Mouse (Mus musculus): ENCODE results near the gene Fkbp7. TPM values are rescaled to one million over a fixed set of nuclear protein-coding genes. Genes with fewer than 3 reads are reported as not detected.
A peak's percentile ranks its signal among the peaks of the same experiment; 100 is the strongest.

Gene Fkbp7
- polyA plus RNA-seq, 1 experiment from 2014 or later, result 4.0 TPM

DNA sequence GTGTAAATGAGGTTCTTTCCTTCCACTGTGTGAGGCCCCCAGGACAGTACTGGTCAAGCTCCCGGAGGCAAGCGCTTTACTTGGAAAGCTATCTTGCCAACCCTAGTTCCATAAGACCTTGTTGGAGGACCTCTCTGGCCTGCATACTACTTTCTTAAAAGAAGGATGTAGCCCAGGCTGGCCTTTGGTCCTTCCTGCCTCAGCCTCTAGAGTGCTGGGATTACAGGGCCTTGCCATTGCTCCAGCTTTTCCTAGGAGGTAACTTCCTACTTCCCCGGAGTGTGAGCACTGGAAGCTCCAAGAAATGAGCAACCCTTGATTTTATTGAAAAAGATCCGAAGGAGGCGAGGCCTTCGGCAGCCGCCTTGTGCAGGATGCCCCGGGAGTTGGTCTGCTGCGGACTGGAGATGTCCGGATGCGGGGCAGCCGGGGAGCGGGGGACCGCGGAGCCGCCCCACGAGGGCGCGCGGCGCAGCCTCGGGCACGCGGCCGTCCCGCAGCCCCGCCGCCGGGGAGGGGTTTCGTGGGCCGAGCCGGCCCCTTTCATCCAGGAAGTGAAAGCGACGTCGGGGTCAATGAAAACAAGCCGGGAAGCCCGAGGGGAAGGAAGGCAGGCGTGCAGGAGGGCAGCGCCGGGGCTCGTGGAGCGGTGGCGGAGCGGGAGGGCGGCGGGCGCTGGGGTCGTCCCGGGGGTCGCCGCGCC lies 2.0 kb upstream of the Fkbp7 start, which contains the start of gene Plekha3:
TSS of gene Plekha3 (plus strand) at position 557 of the 703 bp plus-strand sequence.
- Histone ChIP-seq H3K36me3 (ENCODE audit: control insufficient read depth, insufficient read depth) (no peaks in the 10 kb centered on the region), H3K4me2 (ENCODE audit: low read depth, low read length) (peak within 1 kb of the TSS; percentile 80), H3K27ac (ENCODE audit: low read length) (peak within 1 kb of the TSS; percentile 53), H3K4me1 (ENCODE audit: control insufficient read depth, low read depth, low read length) (peaks cover 26% of the 10 kb centered on the region), H3K9ac (ENCODE audit: low read depth, low read length) (peak within 1 kb of the TSS; percentile 78), H3K4me3 (ENCODE audit: low read depth, low read length) (peak within 1 kb of the TSS; percentile 82), H3K27me3 (ENCODE audit: control insufficient read depth, insufficient read depth, low read depth, low read length) (no peaks in the 10 kb centered on the region), H3K9me3 (replicated peaks; ENCODE audit: control insufficient read depth, low read length) (no peaks in the 10 kb centered on the region)
- 4% methylated on average over 47 of the region's 52 CpGs for WGBS (ENCODE audit: insufficient replicate concordance)
- ATAC-seq (ENCODE audit: low read depth), result peak; percentile 74

DNA sequence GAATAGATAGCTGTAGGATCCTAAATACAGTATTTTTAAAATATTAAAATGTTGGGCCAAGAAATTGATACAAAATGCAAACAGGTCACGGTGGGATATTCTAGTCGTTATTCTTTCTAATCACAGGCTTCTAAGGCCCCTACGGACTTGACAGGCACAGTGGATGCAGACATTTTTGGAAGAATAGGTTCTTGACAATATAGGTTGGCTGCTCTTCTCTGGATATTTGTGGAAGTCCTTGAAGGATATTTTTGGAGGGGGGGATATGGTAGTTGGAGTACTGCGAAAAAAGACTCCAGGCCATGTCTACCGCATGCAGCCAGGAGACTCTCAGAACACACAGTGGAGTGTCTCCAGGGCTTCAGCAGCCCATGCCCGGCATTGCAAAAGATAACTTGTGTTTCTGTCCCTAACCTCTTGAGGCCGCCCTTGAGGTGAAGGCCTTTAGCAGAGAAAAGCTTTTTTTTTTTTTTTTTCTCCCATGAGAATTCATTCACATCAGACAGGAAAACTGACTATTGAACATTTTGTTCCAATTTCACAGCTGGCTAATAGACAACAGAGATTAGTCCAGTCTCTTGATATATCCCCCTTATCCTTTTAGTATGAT lies 661 bp upstream of the Fkbp7 start:
- H3K9ac ChIP-seq (ENCODE audit: low read depth, low read length), result no peak overlapping the region
- whole genome bisulfite sequencing (ENCODE audit: insufficient replicate concordance), result 27% methylated on average over 7 of the region's 7 CpGs
- H3K27me3 ChIP-seq (ENCODE audit: control insufficient read depth, insufficient read depth, low read depth, low read length), result no peaks in the 10 kb centered on the region
- H3K4me3 ChIP-seq (ENCODE audit: low read depth, low read length), result peak overlapping the region; percentile 54
- ATAC-seq (ENCODE audit: low read depth), result no peak
- peaks cover 26% of the 10 kb centered on the region for H3K4me1 ChIP-seq (ENCODE audit: control insufficient read depth, low read depth, low read length)
- H3K4me2 ChIP-seq (ENCODE audit: low read depth, low read length), result peak overlapping the region; percentile 69
- H3K36me3 ChIP-seq (ENCODE audit: control insufficient read depth, insufficient read depth), result no peaks in the 10 kb centered on the region
- H3K27ac ChIP-seq (ENCODE audit: low read length), result peak overlapping the region; percentile 8; the same call in 1 of the 2 replicates
- H3K9me3 ChIP-seq (replicated peaks; ENCODE audit: control insufficient read depth, low read length), result no peaks in the 10 kb centered on the region

DNA sequence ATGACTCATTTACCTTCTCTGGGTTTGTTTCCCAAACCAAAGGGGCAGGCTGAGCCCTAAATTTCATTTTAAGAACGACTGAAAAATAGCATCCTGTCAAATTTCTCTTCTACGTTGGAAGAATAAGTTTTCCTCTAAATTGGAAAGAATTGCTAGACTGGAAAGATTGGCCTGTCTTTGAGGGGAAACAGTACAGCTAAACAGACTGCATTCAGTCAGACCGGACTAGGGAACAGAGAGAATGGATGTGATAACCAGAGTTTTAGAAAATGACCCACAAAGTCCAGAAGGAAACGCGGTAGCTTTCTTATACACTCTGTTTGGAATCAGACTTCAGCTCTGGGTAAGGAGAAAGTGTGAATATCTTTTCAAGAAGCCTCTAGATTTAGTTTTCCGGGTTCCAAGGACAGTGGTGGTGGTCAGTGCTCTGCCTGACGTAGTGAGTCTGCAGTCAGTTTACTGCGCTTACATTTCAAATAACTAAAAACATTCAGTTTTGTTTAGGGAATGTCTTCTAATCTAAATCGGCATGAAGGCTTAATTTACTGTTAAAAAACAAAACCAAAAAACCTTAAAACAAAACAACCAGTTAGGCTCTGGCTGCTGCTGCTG lies 676 bp downstream of the Fkbp7 start:
- peak overlapping the region; percentile 15; the same call in 1 of the 2 replicates for H3K27ac ChIP-seq (ENCODE audit: low read length)
- H3K36me3 ChIP-seq (ENCODE audit: control insufficient read depth, insufficient read depth), result no peaks in the 10 kb centered on the region
- H3K4me3 ChIP-seq (ENCODE audit: low read depth, low read length), result peak overlapping the region; percentile 54
- H3K27me3 ChIP-seq (ENCODE audit: control insufficient read depth, insufficient read depth, low read depth, low read length), result no peaks in the 10 kb centered on the region
- peaks cover 26% of the 10 kb centered on the region for H3K4me1 ChIP-seq (ENCODE audit: control insufficient read depth, low read depth, low read length)
- no peaks in the 10 kb centered on the region for H3K9me3 ChIP-seq (replicated peaks; ENCODE audit: control insufficient read depth, low read length)
- peak overlapping the region; percentile 37 for H3K9ac ChIP-seq (ENCODE audit: low read depth, low read length)
- WGBS (ENCODE audit: insufficient replicate concordance), result 15% methylated on average over 9 of the region's 9 CpGs
- peak overlapping the region; percentile 69 for H3K4me2 ChIP-seq (ENCODE audit: low read depth, low read length)
- no peak for ATAC-seq (ENCODE audit: low read depth)

DNA sequence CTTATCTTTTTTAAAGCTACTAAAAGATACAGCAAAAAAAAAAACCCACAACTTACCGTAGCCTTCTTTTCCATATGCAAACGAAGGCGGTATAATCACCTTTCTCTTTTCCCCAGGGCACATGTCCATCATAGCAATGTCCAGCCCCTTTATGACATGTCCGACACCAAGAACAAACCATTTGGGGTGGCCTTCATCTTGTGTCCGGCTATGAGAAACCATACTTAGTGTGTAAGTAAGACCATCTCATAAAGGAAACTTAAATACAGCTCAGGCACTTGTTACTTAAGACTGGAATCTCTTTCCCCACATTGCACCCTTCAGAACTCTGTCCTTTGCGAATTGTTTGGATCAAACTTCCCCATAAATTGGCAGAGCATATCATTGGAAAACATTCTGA lies 1.3 kb downstream of the Fkbp7 start:
- WGBS (ENCODE audit: insufficient replicate concordance), result 69% methylated on average over 6 of the region's 6 CpGs
- Histone ChIP-seq H3K4me2 (ENCODE audit: low read depth, low read length) (peak overlapping the region; percentile 69), H3K27ac (ENCODE audit: low read length) (no peak overlapping the region), H3K9ac (ENCODE audit: low read depth, low read length) (no peak overlapping the region; the same call in 1 of the 2 replicates), H3K4me1 (ENCODE audit: control insufficient read depth, low read depth, low read length) (peaks cover 23% of the 10 kb centered on the region), H3K27me3 (ENCODE audit: control insufficient read depth, insufficient read depth, low read depth, low read length) (no peaks in the 10 kb centered on the region), H3K9me3 (replicated peaks; ENCODE audit: control insufficient read depth, low read length) (no peaks in the 10 kb centered on the region), H3K4me3 (ENCODE audit: low read depth, low read length) (no peak overlapping the region; the same call in 1 of the 2 replicates), H3K36me3 (ENCODE audit: control insufficient read depth, insufficient read depth) (no peaks in the 10 kb centered on the region)
- ATAC-seq (ENCODE audit: low read depth), result no peak

GRCm38 (mm10) chr2:76667200-76667599 lies 5.7 kb downstream of the Fkbp7 start:
- WGBS (ENCODE audit: insufficient replicate concordance), result 67% methylated on average over 5 of the region's 5 CpGs
- Histone ChIP-seq H3K27me3 (ENCODE audit: control insufficient read depth, insufficient read depth, low read depth, low read length) (no peaks in the 10 kb centered on the region), H3K4me1 (ENCODE audit: control insufficient read depth, low read depth, low read length) (peaks cover 4% of the 10 kb centered on the region; the same call in 1 of the 2 replicates), H3K27ac (ENCODE audit: low read length) (no peak overlapping the region), H3K9ac (ENCODE audit: low read depth, low read length) (no peak overlapping the region), H3K36me3 (ENCODE audit: control insufficient read depth, insufficient read depth) (no peaks in the 10 kb centered on the region), H3K9me3 (replicated peaks; ENCODE audit: control insufficient read depth, low read length) (no peaks in the 10 kb centered on the region), H3K4me2 (ENCODE audit: low read depth, low read length) (no peak overlapping the region), H3K4me3 (ENCODE audit: low read depth, low read length) (no peak overlapping the region)
- ATAC-seq (ENCODE audit: low read depth), result no peak

GRCm38 (mm10) chr2:76665531-76665930 lies 7.4 kb downstream of the Fkbp7 start:
- 82% methylated on average over 7 of the region's 7 CpGs for WGBS (ENCODE audit: insufficient replicate concordance)
- Histone ChIP-seq H3K4me1 (ENCODE audit: control insufficient read depth, low read depth, low read length) (no peaks in the 10 kb centered on the region), H3K36me3 (ENCODE audit: control insufficient read depth, insufficient read depth) (no peaks in the 10 kb centered on the region), H3K9me3 (replicated peaks; ENCODE audit: control insufficient read depth, low read length) (no peaks in the 10 kb centered on the region), H3K27me3 (ENCODE audit: control insufficient read depth, insufficient read depth, low read depth, low read length) (no peaks in the 10 kb centered on the region), H3K4me3 (ENCODE audit: low read depth, low read length) (no peak overlapping the region), H3K9ac (ENCODE audit: low read depth, low read length) (no peak overlapping the region), H3K27ac (ENCODE audit: low read length) (no peak overlapping the region), H3K4me2 (ENCODE audit: low read depth, low read length) (no peak overlapping the region)
- ATAC-seq (ENCODE audit: low read depth), result no peak

GRCm38 (mm10) chr2:76659419-76659818 lies 13.5 kb downstream of the Fkbp7 start:
- Histone ChIP-seq H3K4me3 (ENCODE audit: low read depth, low read length) (no peak overlapping the region), H3K4me2 (ENCODE audit: low read depth, low read length) (no peak overlapping the region), H3K9ac (ENCODE audit: low read depth, low read length) (no peak overlapping the region), H3K36me3 (ENCODE audit: control insufficient read depth, insufficient read depth) (no peaks in the 10 kb centered on the region), H3K4me1 (ENCODE audit: control insufficient read depth, low read depth, low read length) (no peaks in the 10 kb centered on the region), H3K27me3 (ENCODE audit: control insufficient read depth, insufficient read depth, low read depth, low read length) (no peaks in the 10 kb centered on the region), H3K9me3 (replicated peaks; ENCODE audit: control insufficient read depth, low read length) (no peaks in the 10 kb centered on the region), H3K27ac (ENCODE audit: low read length) (no peak overlapping the region)
- ATAC-seq (ENCODE audit: low read depth), result no peak
- WGBS (ENCODE audit: insufficient replicate concordance), result 59% methylated on average over 5 of the region's 8 CpGs

DNA sequence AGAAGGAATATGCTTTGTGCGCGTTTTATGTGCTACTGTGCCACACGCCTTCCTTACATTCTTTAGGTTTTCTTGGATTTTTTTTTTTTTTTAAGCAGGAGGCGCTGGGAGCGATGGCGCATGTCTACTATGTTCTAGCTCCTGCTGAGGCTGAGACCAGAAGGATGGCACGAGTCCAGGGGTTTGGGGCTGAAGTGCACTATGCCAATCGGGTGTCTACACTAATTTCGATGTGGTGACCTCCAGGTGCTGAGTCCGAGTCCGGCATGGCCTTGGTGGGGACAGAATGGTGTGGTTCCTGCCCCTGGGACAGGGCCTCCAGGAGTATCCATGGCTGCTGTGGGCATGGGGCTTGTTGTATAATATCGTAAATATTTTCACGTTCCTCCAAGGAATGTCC lies 14.4 kb downstream of the Fkbp7 start:
- Histone ChIP-seq H3K4me1 (ENCODE audit: control insufficient read depth, low read depth, low read length) (no peaks in the 10 kb centered on the region), H3K4me2 (ENCODE audit: low read depth, low read length) (no peak overlapping the region), H3K9ac (ENCODE audit: low read depth, low read length) (no peak overlapping the region), H3K36me3 (ENCODE audit: control insufficient read depth, insufficient read depth) (no peaks in the 10 kb centered on the region), H3K9me3 (replicated peaks; ENCODE audit: control insufficient read depth, low read length) (no peaks in the 10 kb centered on the region), H3K27me3 (ENCODE audit: control insufficient read depth, insufficient read depth, low read depth, low read length) (no peaks in the 10 kb centered on the region), H3K4me3 (ENCODE audit: low read depth, low read length) (no peak overlapping the region), H3K27ac (ENCODE audit: low read length) (no peak overlapping the region)
- no peak for ATAC-seq (ENCODE audit: low read depth)
- 69% methylated on average over 13 of the region's 13 CpGs for WGBS (ENCODE audit: insufficient replicate concordance)

DNA sequence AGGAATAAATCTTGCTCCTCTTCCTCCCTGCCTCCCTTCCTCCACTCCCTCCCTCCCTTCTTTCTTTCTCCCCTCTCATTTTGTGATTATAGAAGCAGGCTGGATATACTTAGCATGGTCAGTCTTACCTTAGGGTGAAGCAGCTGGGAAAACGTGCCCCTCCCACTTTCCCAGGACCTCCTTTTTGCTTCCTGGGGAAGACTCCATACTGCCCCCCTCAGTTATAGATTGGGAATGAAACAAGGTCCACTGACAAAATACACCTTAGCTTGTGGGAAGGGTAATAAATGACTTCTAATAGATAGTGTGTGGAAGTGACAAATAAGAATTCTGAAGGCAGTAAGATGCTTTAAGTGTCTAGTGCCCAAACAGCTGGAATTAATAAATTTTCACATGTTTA lies 16.9 kb downstream of the Fkbp7 start:
- 5% methylated on average over 1 of the region's 1 CpGs for WGBS (ENCODE audit: insufficient replicate concordance)
- ATAC-seq (ENCODE audit: low read depth), result no peak
- H3K4me2 ChIP-seq (ENCODE audit: low read depth, low read length), result no peak overlapping the region

More for the DNA sequence above, 16.9 kb downstream of the Fkbp7 start:
- Histone ChIP-seq H3K9me3 (replicated peaks; ENCODE audit: control insufficient read depth, low read length) (no peaks in the 10 kb centered on the region), H3K4me3 (ENCODE audit: low read depth, low read length) (no peak overlapping the region), H3K4me1 (ENCODE audit: control insufficient read depth, low read depth, low read length) (no peaks in the 10 kb centered on the region), H3K36me3 (ENCODE audit: control insufficient read depth, insufficient read depth) (no peaks in the 10 kb centered on the region), H3K27ac (ENCODE audit: low read length) (no peak overlapping the region), H3K9ac (ENCODE audit: low read depth, low read length) (no peak overlapping the region), H3K27me3 (ENCODE audit: control insufficient read depth, insufficient read depth, low read depth, low read length) (no peaks in the 10 kb centered on the region)

Data from liver, embryonic 16.5 days (tissue).